Mouse (Mus musculus) cerebellum, adult (tissue): ENCODE results near the gene Kcnk13.

Experiments used
- ATAC-seq: cut with Nextera tagmentation; 2 replicates; pipeline ENCODE4 v1.9.2; 2017; ENCODE audit warnings: mild to moderate bottlenecking, moderate library complexity, mixed read lengths; ENCODE audit not compliant: insufficient number of reproducible peaks, low FRiP score, low TSS enrichment

Kcnk13 gene

DNA sequence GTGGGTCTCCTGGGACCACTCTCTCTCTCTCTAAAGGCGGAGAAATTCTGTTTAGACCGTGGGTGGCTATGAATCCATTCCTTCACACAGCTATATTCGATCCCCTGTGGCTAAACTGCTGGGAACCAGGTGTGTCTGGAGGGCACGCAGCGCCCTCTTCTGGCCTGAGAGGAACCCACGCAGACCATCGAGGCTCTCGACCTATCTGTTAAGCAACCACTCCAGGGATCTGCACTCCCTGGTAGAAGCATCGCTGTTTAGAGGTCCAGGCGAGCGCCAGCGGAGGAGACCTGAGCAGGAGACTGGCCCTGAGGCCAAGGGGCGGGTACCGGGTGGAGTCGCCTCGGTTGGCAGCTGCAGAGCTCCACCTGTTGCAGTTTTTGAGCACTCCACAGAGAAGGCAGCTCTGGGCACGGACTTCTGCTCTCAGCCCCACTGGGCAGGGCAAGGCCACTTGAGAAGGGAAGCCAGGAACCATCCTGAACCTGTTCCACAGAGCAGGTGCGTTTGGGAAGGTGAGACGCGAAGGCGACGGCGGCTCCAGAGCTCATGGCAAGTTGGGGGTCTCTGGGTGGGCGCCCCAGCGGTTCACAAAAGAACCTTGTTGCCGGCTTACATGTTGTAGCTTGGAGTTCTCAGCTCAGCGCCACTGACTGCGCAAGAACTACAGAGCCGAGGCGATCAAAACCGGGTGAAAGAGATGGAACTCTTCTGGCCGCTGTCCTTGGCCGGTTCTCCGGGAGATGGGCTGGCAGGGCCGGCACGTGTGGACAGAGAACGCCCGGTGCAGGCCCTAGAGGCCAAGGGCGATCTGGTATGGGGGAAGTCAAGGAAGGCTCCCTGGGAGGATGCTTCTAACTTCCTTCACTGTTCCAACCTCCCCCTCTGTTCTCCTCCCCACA, at the start of gene Kcnk13:
TSS of gene Kcnk13 (plus strand) at position 199 of the 902 bp plus-strand sequence.
- ATAC-seq, result peak; percentile 63

DNA sequence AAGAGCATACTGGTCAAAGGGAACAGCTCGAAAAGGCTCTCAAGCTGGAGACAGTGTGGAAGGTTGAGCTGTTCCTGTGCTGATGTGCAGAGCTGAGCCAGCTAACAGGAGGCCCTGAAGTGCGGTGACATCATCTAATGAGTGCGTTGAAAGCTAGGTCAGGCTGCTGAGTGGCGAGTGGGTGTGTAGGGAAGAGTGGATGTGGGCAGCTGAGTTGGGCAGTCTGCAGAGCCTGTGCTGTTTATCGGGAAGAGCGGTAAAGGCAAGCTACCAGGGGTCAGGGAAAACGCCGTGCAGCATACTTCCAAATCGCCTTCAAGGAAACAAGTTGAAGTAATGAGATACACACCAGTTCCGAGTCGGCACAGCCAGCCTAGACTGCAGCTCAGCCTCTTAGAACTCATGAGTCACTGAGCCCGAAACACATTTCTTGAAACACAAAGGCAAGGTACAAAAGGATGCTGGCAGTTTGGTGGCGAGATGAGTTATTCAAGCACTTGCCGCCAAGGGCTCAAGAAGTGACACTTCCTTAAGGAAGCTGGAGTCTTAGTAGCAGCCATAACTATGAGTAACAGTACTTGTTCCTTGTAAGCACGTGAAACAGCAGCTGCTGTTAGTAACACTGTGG, 46.4 kb upstream of the Kcnk13 start:
- no peak for ATAC-seq

DNA sequence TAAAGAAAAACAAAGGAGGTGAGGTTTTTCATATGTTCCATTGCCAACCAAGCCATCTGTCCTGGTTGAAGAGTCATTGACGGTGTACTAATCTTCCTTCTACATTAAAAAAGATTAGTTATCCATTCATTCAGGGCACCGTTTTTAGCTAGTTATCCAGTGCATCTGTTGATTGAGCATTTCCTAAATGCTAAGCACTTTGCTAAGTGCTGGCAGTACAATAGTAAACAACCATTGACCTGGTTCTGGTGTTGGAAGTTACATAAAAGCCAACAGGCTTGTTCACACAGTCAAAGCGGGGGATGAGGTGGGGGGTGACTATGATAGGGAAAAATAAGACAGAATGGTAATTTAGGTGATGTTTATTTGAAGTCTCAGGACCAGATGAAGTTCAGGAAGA, 44.7 kb upstream of the Kcnk13 start:
- no peak for ATAC-seq

DNA sequence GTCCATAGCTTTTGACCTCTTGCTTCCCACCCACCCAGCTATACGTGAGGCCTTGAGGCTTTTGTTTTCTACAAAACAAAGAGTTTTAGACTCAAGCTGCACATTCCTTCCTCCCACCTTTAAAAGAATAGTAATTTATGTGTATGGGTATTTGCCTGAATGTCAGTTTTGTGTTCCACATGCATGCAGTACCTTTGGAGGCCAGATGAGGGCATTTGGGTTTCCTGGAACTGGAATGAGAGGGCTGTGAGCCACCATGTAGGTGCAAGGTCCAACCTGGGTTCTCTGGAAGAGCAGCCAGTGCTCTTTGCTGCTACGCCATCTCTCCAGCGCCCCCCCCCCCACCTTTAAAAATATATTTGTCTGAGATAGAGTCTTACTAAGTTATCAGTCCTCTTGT, 43.3 kb upstream of the Kcnk13 start:
- ATAC-seq, result no peak

DNA sequence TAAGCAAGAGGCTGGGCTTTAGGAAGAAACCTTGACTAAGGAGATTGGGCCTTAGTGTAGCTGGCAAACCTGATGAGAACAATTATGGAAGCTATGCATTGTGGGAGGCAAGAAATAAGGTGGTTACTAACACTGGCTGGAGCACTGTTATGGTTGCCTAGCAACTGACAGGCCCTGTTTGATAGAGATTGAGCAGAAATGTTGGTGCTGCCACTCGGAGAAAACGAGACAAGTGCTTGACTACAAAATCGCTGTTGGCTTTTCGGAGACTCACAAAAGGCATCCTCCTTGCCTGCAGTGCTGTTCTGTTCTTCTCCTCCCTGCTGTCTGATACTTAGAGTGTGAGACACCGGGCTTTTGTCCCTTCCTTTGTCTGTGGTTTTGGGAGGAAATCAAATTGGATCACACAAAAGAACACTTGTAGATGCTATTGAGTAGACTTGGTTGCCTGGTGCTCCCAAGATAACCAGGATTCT, 41.1 kb upstream of the Kcnk13 start:
- no peak for ATAC-seq

DNA sequence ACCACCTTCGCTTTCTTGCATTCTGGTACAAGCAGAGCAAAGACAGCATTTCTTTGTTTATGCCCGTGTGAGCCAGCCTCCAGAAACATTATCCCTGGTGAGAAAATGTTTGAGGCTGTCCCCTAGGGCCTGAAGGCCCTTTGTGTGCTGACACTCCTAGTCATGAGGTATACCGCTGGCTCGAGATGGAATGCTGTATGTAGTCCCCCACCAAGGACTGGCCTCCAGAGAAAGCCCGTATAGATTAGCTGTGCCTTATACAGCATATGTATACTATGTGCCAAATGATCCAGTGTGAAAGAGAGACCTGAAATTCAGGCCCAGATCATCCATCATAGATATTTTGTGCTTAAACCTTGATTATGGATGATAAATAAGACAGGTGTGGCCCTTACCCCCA, 40.6 kb upstream of the Kcnk13 start:
- ATAC-seq, result no peak

DNA sequence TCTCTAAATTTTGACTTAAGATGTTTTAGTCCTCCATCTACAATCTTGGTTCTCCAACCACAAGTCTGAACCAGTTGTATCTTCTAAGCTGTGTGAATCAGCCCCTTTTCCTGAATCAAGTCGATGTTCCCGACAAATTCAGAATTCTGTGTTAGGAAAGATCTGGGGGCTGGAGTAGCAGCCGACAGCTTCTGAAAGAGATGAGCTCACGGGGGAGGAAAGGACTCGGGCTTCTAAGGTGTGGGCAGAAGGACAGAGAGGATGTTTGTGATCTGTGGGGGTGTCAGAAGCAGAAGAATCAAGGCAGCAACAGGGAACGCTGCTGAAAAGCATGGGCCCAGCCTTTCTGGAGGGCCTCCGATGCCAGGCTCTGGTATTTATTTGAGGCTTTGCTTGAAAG, 36.0 kb upstream of the Kcnk13 start:
- ATAC-seq, result no peak

DNA sequence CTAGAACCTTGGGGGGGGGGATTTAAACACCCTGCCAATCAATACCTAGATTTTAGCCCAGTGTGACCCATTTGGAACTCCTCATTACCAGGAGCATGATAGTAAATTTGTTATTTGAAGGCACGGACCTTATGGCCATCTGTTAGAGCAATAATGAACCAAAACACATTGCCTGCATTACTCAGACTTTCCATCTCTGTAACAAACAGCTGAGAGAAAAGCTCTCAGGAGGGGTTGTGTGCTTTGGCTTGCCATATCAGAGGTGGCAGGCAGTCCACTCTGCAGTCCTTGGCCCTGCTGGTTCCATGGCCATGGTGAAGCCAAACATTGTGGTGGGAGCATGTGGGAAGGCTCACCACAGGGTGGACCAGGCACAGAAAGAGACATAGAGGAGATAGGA, 35.1 kb upstream of the Kcnk13 start:
- ATAC-seq, result no peak

DNA sequence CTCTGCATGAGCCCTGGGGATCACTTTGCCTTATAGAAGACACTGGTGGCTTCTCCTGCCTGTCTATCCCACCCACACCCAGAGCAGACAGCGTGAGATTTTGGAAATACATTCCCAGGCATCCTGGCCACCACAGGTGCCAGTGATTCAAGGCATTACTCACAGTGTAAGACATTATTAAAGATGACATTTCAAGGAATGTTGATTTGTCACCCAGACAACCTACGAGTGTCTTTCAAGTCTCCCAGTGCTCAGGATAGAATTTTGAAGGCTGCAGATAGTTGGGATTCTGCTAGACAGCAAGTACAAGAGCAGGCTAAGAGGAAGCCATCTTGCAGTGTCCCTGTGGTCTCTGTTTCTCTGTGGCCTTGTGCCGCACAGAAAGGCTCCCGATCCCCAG, 32.1 kb upstream of the Kcnk13 start:
- no peak for ATAC-seq

DNA sequence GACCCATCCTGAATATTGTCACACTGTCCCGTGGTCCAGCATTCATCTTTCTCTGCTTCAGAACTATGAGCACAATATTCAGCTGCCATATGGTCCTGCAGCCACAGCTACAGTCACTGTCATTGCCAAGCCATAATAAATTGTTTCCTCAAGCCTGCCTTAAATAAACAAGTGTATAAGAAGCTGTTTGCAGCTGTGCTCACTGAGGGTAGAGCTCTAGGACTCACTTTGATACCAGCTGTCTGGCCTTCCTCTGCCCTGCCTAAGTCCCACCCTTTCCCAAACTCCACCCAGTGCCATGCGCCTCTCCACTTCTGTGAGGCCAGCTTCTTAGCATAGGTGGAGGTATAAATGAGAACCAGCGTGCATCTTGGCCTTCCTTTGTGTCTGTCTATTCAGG, 30.7 kb upstream of the Kcnk13 start:
- no peak for ATAC-seq

DNA sequence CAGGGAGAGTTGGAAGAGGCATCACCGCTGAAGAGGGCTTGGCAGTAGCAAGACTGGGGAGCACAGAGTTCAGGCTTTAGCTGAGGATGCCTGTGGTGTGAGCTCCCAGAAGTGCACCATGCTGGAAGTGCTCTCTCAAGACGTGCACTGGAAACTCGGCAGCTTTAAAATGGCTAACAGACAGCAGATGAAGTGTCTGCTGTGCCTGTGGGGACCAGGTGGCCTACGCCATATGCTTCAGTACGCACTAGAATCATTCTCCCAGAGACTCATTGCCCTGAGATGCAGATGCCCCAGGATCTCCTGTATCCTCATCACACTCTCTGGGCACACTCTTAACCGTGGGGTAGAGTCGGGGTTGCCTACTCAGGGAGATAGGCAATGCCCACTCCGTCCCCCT, 28.9 kb upstream of the Kcnk13 start:
- no peak for ATAC-seq

DNA sequence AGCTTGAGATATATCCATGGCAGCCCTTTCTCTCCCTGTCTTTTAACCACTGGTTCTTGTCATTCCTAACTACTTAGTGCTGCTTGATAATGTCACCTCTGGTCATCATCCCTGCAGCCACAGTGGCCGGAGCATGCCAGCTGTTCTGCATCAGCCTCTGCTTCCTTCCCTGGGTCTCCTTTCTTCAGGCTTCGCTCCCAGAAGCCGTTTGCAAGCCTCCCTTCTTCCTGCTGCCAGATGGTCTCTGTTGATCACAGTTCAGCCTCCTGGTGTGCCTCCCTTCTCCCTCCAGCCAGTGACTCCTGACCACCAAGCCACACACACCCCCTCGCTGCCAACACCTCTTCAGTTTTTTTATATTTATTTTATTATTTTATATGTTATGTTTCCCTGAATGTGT, 25.8 kb upstream of the Kcnk13 start:
- ATAC-seq, result no peak

DNA sequence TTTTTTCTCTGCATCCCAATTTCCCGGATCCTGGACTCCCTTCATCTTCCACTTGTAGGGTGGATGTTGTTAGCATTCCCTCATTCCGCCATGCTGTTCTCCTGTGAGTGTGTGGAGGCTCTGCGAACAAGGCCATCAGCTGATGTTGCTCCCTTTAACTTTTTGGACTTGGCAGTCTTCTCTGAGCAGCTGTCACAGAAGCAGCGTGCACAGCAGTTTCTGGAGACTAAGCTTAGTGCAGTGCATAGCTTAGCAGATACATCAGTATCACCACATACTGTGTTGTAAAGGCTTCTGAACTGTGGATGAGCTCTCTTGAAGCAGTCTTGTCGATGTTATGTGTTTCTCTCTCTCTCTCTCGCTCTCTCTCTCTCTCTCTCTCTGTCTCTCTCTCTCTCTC, 25.1 kb upstream of the Kcnk13 start:
- ATAC-seq, result no peak

DNA sequence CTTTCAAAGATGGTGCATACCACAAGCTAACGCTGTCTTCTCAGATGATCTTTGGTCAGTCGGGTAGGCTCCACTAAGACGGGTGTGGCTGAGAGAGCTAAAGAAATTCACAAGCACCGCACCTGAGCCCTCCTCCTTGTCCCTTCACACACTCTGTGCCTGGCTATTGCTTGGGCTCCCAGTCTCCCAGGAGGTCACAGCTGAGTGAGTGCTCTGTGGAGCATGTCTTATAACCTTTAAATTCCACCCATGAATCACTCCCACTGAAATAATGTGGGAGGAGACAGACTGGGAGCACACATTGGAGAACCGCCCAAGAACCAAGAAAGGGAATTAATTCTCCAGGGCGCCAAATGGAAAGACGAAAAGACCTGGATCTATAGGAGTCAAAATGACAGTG, 23.6 kb upstream of the Kcnk13 start:
- no peak for ATAC-seq

DNA sequence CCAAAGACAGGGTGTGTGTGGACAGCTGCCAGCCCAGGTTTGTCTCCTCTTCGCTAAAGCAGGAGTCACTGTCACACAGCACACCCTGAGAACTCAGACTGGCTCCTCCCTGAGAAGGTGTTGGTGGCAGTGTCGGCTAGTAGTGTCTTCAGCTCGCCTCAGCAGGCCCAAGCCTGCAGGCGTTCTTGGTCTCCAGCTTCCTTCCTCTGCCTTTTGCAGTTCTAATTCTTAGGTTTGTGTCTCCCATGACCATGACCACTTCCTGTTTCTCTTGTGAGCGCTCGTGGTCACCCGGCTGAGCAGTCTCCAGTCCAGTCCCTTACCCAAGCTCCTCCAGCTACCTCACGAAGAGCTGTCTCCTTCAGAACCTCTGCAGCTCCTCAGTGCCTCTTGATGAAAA, 21.9 kb upstream of the Kcnk13 start:
- ATAC-seq, result no peak

DNA sequence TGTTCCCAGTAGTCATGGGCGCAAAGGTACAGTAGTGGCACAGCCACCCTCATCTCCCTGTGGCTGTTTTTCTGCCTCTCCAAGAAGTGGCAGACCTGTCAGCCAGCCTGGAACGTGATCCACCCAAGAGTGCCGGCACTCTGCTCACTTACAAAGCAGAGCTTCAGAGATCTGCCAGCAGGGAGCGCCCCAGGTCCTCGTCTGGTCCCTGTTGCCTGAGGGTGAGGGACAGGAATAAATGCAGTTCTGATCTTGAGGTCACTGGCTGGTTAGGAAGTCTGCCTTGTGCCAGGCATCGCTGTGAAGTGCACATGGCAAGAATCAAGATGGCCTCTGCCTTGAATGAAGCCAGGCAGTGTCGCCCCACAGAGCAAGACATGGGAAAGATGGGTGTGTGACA, 11.4 kb upstream of the Kcnk13 start:
- ATAC-seq, result peak; percentile 45; the same call in 1 of the 2 replicates

DNA sequence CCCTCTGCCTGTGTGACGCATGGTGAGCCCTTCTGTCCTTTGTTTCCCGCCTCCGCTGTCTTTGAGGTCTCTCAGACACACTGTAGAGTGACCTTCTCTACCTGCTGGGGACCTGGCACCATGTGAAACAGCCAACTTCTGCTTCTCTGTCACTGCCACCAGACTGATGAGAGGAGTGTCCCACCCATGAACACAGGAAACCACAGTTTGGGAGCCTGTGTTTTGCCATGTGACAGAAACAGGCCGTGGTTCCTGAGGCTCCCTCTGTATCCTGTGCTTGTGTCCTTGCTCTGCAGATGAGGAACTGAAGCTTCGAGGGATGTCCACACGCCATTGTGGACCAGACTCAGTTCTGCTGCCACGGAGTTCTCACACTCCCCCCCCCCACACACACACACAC, 7.9 kb upstream of the Kcnk13 start:
- ATAC-seq, result no peak

DNA sequence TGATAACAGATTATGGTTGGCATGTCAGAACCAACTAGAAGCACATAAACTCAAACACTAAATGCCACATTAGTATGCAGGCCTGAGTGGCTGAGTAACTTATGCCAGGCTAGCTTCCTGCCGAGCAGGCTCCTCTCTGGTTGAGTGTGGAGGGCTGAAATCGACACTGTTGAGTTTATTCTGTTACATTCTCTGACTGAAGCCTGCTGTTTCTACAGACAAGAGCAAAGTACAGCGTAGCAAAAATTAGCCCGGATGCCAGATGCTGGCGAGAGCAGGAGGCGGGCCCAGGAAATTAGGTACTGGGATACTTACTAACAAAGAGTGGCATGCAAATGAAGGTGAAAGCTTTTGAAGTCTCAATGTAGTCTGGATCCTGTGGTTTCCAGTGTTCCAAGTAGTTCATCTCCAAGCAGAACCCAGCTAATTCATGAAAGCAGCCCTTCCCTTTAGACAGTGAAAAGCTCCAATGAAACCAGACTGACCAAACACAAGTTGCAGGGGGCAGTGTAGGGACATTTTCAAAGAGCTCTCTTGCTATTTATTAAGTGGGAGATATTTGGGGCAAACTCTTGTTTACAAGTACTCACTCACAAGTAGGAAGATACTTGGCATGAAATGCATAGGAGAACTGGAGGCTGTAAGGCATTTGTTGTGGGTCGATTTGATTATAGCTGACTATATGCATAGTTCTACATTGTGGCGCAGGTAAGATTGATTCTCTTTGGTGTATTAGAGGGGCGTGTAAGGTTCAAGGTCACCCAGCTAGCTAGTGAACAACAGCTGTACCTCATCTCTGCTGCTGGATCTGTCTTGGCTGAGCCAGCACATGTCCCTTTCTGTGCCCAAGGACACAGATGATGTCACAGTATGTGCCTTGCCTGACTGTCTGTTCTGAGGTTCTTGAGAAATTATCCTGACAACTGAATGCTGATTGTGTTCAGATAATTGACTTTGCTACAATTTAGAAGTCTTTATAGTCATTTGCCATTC, 5.9 kb upstream of the Kcnk13 start:
- no peak for ATAC-seq

DNA sequence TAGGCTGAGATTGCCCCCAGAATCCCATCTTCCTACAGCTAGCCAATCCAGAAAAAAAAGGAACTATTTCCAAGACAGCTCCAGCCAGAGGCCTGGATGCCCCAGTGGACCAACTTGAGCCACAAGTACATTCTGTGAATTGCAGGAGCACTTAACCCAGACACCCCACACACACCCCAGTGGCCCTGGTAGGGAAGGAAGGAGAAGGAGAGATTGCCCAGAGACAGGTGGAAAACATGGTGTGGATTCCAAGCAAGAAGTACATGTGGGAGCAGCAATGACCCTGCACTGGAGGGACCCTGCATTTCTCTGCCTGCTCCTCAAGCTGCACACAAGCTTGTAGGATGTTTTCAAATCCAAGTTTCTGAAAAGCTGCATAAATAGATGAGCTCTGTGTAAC, 5.0 kb upstream of the Kcnk13 start:
- ATAC-seq, result no peak

DNA sequence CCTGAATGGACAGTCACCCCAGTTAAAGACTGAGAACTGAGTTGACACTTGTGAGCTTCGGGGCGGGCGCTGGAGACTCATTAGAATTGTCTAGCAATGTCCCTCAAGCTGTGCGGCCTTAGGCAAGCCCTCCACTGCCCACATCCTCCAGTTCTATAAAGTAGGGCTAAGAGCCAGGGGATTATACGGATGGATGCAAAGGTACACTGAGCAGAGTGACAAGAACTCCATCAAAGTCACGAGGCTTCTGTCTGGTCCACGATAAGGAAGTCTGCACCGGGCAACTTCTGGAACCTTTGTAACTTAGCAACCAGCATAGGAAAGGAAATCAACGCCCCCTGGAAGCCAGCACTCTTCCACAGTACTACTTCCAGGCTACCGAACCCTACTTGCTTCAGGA, 4.4 kb upstream of the Kcnk13 start:
- ATAC-seq, result no peak

DNA sequence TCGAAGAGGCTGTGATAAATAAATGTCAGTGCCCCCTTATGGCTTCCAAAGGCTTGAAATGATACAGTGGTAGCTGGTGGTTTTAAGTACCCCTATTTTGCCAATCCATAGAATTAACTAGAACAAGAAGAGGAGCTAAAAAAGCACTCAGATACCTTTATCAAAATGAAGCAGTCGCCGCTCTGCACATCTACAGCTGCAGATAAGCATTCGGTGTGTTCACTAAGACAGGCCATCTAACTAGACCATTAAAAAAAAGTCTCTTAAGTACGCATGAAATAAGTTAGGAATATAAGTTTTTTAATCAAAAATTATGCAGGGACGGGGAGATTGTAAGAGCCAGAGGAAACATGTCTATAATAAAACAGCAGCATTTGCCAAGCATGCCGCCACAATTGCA, 3.6 kb upstream of the Kcnk13 start:
- no peak for ATAC-seq
